Mouse (Mus musculus): Measurements from ENCODE around the gene Olfr1276. TPM values are rescaled to one million over a fixed set of nuclear protein-coding genes. Genes with fewer than 3 reads are reported as not detected.

The Olfr1276 gene
- polyA plus RNA-seq (2012; rRNA removed), result not detected in 2 replicates

DNA sequence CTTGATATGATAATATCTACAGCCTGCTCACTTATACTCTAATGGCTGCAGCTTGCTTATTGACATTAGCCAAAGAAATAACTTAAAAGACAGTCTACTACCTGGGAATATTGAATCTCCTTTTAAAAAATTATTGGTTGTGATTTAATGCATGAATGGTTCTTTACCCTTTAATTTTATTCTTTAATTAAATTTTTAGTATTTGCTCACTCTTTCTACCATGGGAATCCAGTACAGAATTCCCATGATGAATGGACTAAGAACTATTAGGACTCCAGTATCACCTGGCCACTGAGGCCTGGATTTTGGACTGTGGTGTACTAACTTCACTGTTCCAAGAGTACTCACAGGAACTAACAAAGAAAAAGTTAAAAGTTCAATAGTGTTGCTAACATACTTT, at the start of gene Olfr1276:
Olfr1276 (plus strand) TSS at position 301 of the 400 bp plus-strand sequence.
- DNase-seq (ENCODE audit: low spot score), result no peak

GRCm38 (mm10) chr2:111229502-111229901, 24.8 kb upstream of the Olfr1276 start, which contains the start of gene 4930430A15Rik:
TSS of gene 4930430A15Rik (minus strand) at chr2:111229602.
- DNase-seq (ENCODE audit: low spot score), result no peak

GRCm38 (mm10) chr2:111235186-111235585, 19.1 kb upstream of the Olfr1276 start, which contains the start of gene Olfr1275:
TSS of gene Olfr1275 (minus strand) at chr2:111235286.
- DNase-seq (ENCODE audit: low spot score), result no peak

DNA sequence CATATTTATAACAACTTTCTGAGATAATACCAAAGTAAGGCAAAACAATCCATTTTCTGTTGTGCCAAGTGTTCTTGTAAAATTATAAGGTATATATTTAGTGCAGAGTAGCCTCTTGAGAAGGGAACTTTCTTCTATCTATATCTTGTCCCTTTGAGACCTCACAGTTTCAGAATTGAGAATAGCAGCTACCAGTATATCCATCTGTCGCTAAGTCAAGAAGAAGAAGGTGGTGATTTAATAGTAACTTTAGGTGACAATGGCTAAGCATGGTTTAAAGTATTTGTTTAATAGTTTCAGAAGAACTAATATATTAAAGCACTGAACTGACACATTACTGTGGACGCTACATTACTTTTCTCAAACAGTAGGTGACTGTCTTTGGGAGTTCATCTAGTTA, 19.7 kb downstream of the Olfr1276 start, which contains the start of gene Olfr1277:
Olfr1277 (minus strand) TSS at position 101 of the 400 bp plus-strand sequence.
- DNase-seq (ENCODE audit: low spot score), result no peak

GRCm38 (mm10) chr2:111289836-111290235, 35.5 kb downstream of the Olfr1276 start, which contains the start of gene Olfr1278:
TSS of gene Olfr1278 (plus strand) at chr2:111290136.
- DNase-seq (ENCODE audit: low spot score), result no peak

- no peak for DNase-seq (ENCODE audit: low spot score)
These were observed 44.2 kb downstream of the Olfr1276 start for GRCm38 (mm10) chr2:111298541-111298940.

- no peak for DNase-seq (ENCODE audit: low spot score)
These were observed 46.1 kb downstream of the Olfr1276 start, which contains the start of gene Olfr1279 for GRCm38 (mm10) chr2:111300374-111300773. TSS of gene Olfr1279 (plus strand) at chr2:111300635.

Other genes with a start within 250 kb of the Olfr1276 start
- not detected in 2 replicates for gene Gm13941, start 148.5 kb upstream of the Olfr1276 start, polyA plus RNA-seq (2012; rRNA removed)
- not detected in 2 replicates for gene Gm15130, start 101.6 kb upstream of the Olfr1276 start, polyA plus RNA-seq (2012; rRNA removed)
- gene 4930430A15Rik, start 24.9 kb upstream of the Olfr1276 start, polyA plus RNA-seq (2012; rRNA removed), result not detected in 2 replicates
- gene Olfr1275, start 19.2 kb upstream of the Olfr1276 start, polyA plus RNA-seq (2012; rRNA removed), result not detected in 2 replicates
- gene Olfr1277, start 19.6 kb downstream of the Olfr1276 start, polyA plus RNA-seq (2012; rRNA removed), result not detected in 2 replicates
- gene Olfr1278, start 35.6 kb downstream of the Olfr1276 start, polyA plus RNA-seq (2012; rRNA removed), result not detected in 2 replicates
- gene Olfr1279, start 46.1 kb downstream of the Olfr1276 start, polyA plus RNA-seq (2012; rRNA removed), result not detected in 2 replicates
- gene Olfr1280, start 59.5 kb downstream of the Olfr1276 start, polyA plus RNA-seq (2012; rRNA removed), result not detected in 2 replicates
- gene Olfr1281, start 72.0 kb downstream of the Olfr1276 start, polyA plus RNA-seq (2012; rRNA removed), result not detected in 2 replicates
- not detected in 2 replicates for gene Olfr1282, start 81.6 kb downstream of the Olfr1276 start, polyA plus RNA-seq (2012; rRNA removed)
- gene Olfr1283, start 112.3 kb downstream of the Olfr1276 start, polyA plus RNA-seq (2012; rRNA removed), result not detected in 2 replicates
- not detected in 2 replicates for gene Olfr1284, start 121.0 kb downstream of the Olfr1276 start, polyA plus RNA-seq (2012; rRNA removed)
- not detected in 2 replicates for gene Olfr1286, start 168.6 kb downstream of the Olfr1276 start, polyA plus RNA-seq (2012; rRNA removed)
- gene Olfr1287, start 194.6 kb downstream of the Olfr1276 start, polyA plus RNA-seq (2012; rRNA removed), result not detected in 2 replicates
- not detected in 2 replicates for gene Olfr1288, start 219.6 kb downstream of the Olfr1276 start, polyA plus RNA-seq (2012; rRNA removed)
- not detected in 2 replicates for gene Olfr1289, start 226.3 kb downstream of the Olfr1276 start, polyA plus RNA-seq (2012; rRNA removed)
- not detected in 2 replicates for gene Olfr1290, start 239.3 kb downstream of the Olfr1276 start, polyA plus RNA-seq (2012; rRNA removed)
- gene Olfr1291-ps1, start 242.7 kb downstream of the Olfr1276 start, polyA plus RNA-seq (2012; rRNA removed), result not detected in 2 replicates